Mouse (Mus musculus) neutrophil, adult 5-6 weeks (primary cell): ENCODE results near the gene Gucy1b2. TPM values are rescaled to one million over a fixed set of nuclear protein-coding genes. Genes with fewer than 3 reads are reported as not detected.

Source experiments
- ATAC-seq: fragments of 151-379, 151-347 bp; 2 replicates; pipeline ENCODE4 v1.8.0; 2017; ENCODE audit warnings: mild to moderate bottlenecking, moderate TSS enrichment; ENCODE audit not compliant: insufficient number of reproducible peaks, poor library complexity, low FRiP score, severe bottlenecking; ENCODE audit errors: extremely low read depth
- total RNA-seq: library from RNA; stranded (forward); fragments of 200-1000 nt; gene quantifications from 2 replicates; pipeline ENCODE4 v1.2.3, GENCODE M21; 2017

The Gucy1b2 gene
- total RNA-seq, 1 experiment from 2014 or later, result not detected

DNA sequence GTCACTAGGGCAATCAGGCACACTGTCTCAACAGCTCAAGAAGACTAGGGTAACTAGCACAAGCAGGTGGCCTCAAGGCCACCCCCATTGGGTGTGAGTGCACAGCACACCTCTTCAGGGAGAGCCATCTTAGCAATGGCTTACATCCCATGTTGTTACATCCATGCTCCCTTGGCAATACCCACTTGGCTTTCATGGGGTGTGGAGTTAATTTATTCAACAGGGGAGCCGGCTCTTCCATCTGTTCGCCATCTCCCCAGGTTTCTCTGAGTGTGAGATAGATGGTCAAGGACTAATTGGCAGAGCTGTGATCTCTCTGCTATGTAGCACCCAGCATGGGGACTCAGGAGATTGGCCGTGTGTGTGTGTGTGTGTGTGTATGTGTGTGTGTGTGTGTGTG is 73.0 kb downstream of the Gucy1b2 start:
- ATAC-seq, result no peak

DNA sequence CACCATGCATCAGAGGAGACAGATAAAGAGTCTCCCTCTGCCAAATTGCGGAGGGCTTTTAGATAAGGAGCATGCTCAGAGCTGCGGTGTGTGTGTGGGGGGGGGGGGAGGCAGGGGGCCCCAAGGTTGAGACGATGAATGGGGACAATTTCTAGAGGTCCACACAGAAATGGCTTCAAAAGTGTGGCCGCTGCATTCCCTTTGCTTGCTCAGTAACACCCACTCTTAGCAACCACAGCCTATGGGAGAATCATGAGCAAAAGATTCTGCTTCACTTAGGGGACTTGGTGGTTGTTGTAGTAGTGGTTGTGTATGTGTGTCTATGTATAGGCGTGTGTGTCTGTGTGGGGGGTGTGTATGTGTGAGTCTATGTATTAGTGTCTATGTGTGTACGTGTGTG is 75.5 kb downstream of the Gucy1b2 start:
- no peak for ATAC-seq

DNA sequence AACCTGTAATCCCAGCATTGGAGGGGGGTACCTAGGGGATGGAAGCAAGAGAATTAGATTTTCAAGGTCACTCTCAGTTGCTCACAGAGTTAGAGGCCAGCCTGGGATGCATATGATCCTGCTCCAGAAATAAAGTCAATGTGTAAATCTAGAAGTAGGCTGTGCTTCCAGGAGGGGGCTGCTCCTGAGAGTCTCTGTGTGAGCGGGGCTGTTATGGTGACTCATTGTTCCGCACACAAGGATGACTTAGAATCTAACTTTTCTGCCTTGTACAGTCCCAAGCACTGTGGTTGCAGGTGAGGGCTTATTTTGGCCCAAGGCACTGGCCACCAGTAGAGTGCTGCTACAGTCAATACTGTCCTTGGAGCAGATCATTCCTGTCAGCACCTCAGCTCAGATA is 76.7 kb downstream of the Gucy1b2 start:
- ATAC-seq, result no peak

DNA sequence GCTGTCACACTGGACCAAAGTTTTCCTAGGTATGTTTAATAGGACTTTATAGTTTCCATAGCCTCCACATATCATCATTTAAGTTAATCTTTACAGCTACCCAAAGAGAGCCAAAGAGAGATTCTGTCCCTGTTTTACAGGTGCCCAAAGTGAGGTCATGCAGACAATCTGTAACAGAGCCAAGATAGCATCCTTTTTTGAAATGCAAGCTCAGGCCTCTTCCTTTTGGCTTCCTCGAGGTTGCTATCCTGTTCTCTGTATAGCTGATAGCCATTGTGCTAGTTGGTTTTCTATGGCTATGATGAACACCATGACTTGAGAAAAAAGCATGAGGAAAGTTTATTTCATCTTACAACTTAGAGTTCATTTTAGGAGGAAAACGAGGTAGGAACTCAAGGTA is 80.0 kb downstream of the Gucy1b2 start:
- no peak for ATAC-seq

DNA sequence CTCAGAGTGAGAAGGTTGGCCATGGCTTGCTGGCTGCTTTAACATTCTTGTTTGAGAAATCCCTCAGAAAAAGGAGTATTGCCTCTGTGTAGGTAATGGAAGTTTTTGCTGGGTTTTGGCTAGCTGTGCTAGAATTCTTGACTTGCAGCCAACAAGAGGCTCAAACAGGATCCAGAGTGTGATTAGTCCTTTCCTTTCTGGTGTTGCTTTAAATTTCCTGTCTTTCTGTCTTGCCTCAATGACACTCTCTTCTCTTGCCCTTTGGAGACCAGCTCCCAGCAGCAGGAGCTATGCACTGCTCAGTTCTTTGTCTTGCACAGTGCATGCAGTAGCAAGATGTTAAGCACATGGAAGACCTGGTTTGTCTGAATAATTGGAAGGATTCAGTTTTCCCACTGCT is 80.4 kb downstream of the Gucy1b2 start:
- no peak for ATAC-seq

DNA sequence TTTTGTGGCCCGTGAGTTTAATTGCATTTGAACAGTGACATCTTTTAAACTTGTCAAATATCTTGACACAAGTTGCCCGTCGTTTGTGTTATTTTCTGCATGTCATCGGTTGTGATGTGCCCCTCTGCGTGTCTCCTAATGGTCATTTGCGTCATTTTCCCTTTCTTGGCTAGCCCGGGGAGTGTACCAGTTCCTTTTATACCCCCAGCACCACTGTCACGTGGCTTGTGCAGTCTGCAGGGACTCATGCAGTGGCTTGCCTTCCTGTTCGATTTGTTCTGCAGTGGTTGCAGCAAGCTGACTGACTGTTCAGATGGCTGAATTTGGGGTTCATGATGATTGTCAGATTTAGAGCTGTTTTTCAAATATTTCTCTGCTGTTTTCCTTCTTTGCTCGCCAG is 82.1 kb downstream of the Gucy1b2 start:
- ATAC-seq, result no peak

DNA sequence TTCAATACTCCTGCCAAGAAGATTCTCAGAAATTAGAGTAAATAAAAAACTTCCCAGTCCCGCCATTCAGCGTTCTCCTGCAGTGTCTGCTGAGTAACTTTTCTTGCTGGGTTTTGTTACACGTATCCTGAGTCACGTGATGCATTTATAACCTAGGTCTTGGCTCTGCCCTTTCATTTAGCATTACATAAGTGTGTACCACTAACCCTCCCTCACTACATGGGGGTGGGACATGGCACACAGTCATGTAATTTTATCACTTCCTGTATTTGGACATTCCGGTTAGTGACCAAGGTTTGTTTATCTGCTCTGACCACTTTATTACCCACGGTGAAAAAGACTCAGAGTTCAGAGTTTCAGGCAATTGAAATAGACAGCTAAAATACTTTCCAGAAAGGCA is 85.3 kb downstream of the Gucy1b2 start:
- ATAC-seq, result no peak

DNA sequence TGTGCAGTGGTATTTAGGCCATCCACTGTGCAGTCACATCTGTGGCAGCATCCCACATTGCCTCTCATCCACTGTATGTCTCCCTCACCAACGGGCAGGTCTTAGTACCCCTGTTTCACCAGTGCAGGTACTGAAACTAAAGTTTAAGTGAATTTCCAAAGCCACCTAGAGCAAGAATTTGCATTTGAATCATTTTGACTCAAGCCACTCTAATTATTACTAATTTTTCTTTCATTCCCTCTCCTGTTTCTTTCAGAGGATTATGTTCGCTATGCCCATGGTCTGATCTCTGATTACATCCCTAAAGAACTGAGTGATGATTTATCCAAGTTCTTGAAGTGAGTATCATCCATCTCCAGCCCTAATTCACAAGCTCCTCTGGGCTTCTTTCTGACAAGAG is 92.3 kb downstream of the Gucy1b2 start:
- no peak for ATAC-seq

DNA sequence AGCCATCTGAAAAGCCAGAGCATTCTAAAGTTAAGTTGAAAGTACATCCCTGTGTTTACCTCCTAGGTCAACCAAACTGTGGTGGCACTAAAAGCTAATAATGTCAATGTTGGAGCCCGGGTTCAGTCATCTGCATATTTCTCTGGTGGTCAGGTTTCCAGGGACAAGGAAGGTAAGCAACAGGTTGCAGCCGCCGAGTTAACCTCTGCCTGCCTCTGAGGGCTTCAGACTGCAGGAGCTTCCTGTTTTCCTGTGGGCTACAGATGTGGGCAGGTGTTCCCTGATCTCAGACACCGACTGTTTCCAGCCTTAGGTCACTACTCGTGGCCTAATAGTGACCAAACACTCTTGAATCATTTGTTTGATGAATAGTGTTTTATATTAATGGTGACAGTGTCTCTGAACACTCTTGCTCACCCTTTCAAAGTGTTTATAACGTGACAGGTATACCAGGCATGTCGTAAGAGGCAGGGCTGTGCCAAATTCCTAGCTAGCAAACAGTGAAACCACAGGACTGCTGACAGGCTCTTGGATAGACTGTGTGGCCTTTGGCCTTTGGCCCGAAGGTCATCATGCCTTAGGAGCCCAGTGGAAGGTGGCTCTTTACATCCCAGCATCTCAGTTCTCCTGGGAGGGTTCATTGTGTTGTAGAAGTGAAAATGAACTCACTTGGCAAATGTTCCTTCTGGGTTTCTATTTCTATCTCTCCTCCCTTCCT is 94.7 kb downstream of the Gucy1b2 start:
- ATAC-seq, result no peak

DNA sequence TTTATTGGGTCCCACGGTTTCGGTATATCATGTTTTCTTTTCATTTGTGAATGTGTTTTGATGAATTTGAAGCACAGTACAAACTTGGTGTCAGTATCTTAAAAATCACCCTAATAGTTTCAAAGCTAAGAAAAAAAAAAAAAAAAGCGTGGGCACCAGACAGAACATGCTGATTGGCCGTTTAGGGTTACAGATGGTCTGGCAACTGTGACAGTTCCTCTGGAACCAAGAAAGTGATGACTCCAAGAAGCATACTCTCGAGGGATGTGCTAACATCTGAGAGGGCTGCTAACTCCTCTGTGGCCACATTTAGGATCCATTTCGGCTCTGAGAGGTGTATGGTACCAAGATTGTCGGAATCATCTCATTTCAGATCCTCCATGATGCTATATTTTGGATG is 100.9 kb downstream of the Gucy1b2 start:
- no peak for ATAC-seq

DNA sequence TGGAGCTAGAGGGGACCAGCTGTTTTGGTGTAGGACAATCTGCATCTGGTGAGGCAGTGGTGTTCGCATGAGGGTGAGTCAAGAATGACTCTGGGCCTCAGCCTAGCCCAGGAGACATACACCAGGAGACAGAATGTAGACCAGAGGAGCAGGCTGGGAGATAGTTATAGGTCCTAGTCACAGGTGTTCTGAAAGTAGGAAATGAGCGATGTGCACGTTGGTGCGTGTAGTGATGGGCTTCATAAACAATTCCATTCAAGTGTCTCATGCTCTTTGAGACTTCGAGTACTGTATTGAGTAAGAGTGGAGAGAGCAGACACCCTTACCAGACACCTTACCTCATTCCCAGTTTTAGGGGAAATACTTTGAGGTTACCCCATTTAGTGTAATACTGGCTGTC is 102.3 kb downstream of the Gucy1b2 start:
- ATAC-seq, result no peak

DNA sequence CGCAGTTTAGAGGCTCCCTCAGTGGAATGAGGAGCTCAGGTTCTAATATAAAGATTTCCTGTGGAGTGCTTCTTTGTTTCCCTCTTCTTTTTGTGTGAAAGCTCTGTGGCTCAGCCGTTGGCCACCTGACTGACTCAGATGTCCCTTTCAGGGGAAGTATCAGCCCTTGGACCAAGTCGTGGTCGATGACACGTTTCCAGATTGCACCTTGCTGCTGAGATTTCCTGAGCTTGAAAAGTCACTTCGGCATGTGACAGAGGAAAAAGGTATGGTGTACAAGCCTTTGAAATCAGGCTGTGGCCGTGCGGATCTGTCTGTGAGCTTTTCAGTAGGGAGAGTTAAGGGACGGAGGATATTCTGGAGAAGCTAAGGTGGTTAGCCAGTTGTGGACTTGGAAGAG is 102.7 kb downstream of the Gucy1b2 start:
- ATAC-seq, result no peak

DNA sequence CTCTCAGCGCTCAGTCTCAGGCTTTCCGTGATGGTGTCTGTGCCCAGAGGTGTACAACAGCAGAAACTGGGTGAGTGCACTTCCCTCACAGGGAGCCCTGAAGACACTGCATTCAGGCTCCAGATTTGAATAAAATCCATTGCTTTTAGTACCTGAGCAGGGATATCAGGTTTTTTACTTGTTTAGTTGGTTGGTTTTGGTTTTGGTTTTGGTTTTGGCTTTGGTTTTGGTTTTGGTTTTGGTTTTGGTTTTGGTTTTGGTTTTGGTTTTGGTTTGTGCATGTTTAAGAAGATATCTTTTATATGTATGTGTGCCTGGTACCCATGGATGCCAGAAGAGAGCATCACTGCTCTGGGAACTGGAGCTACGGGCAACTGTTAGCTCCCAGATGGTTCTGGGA is 105.2 kb downstream of the Gucy1b2 start:
- no peak for ATAC-seq

DNA sequence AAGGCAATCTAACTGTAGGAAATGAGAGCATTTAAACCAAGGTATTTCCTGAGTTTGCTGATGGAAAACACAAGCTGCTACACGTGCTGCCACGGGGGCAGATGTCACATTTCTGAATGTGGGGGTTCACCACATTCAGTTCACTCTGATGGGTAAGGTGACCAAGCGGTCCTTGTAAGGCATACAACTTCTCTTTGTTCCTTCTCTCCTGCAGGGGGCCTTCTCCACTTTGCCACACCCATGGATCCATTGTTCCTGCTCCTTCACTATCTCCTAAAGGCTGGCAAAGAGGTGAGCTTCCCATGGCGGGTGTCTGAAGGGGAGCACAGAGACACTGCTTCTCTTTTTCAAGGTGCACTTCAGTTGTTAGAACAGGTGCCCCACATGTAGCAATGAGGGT is 105.9 kb downstream of the Gucy1b2 start:
- no peak for ATAC-seq

DNA sequence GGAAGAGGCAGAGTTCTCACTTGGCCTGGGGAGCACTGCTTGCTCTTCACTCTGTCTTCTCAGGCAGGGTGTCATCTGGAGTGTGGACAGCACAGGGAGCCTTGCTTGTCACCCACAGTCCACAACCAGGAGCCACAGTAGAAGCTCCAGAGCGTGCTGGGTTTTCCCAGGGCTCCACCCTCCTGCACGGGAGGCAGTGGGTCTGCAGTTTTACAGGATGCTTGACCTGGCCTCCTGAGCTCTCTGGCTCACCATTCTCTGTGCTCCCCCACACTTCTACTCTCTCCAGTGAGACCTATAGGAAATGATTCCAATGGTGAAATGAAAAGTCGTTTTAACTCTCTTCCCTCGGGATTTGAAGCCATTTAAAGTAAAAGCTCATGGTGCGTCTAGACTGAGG is 106.3 kb downstream of the Gucy1b2 start:
- no peak for ATAC-seq

DNA sequence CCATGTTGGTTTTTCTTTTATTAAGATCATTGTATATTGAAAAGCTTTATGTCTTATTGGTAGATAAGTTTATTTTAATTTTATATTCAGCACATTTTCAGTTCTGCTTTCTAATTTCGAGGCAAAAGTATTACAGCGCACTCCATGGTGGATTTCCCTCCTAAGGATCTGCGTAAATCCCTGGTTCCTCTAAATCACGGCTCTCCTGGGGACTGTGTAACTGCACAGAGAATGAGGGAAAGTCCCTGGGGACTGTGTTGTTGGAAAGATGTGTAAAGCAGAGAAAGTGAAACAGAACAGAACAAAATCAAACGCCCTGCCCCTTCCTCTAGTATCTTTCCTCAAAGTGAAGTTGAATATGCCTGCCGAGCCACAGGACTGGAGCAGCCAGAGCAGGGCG is 109.0 kb downstream of the Gucy1b2 start:
- ATAC-seq, result no peak

DNA sequence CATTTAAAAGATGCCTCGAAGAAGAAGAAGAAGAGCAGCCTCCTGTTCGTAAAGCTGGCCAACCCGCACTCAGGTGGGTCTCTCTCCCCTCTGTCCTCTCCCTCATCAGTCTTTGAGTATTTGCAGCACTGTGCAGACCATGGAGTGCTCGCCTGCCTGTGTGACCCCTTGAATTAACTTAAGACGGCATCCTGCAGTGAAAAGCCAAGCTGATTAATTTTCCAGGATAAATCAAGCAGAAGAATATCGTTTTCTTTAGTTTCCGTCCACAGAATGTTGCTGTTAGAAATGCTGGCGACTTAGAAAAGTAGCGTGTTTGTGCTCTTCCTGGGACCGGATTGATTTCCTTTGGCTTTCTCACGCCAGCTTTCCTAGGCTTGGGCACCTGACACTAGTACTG is 109.5 kb downstream of the Gucy1b2 start:
- ATAC-seq, result no peak

Other genes starting within 250 kb of the Gucy1b2 start
- gene Rnaseh2b, start 163.7 kb downstream of the Gucy1b2 start, total RNA-seq, result 7.6 and 8.8 TPM in 2 replicates
- not detected in 2 replicates for gene Dleu7, start 163.2 kb downstream of the Gucy1b2 start, total RNA-seq
- gene Fam124a, start 99.4 kb upstream of the Gucy1b2 start, total RNA-seq, result not detected in 2 replicates
- gene Gm4131, start 110.6 kb upstream of the Gucy1b2 start, total RNA-seq, result not detected in 2 replicates
- not detected in 2 replicates for gene Serpine3, start 207.4 kb upstream of the Gucy1b2 start, total RNA-seq